Mouse (Mus musculus) hindbrain, embryonic 16.5 days (tissue): Measurements from ENCODE around the gene Slc9a3. TPM values are rescaled to one million over a fixed set of nuclear protein-coding genes. Genes with fewer than 3 reads are reported as not detected.

ENCODE experiments used
- ATAC-seq: fragments of 200-750 bp; cut with Nextera tagmentation; 2 replicates; pipeline ENCODE4 v1.8.0; 2017; ENCODE audit warnings: moderate TSS enrichment, moderate library complexity
- H3K27ac ChIP-seq: fragments of 300-500 bp; sonication (generic); 2 replicates; pipeline ENCODE4 v1.5.1; 2014; ENCODE audit warnings: low read depth, mild to moderate bottlenecking, control low read depth, low read length, moderate library complexity
- H3K27me3 ChIP-seq: fragments of 300-500 bp; sonication (generic); replicated peaks from 2 replicates; pipeline ENCODE4 v1.6.1; 2014; ENCODE audit warnings: low read length; ENCODE audit not compliant: control insufficient read depth, insufficient read depth
- H3K36me3 ChIP-seq: fragments of 300-500 bp; sonication (generic); 2 replicates; pipeline ENCODE4 v1.6.1; 2014; ENCODE audit warnings: mild to moderate bottlenecking, low read length, moderate library complexity, mixed read lengths; ENCODE audit not compliant: control insufficient read depth, insufficient read depth
- H3K4me1 ChIP-seq: fragments of 300-500 bp; sonication (generic); 2 replicates; pipeline ENCODE4 v1.6.1; 2014; ENCODE audit warnings: low read depth, low read length; ENCODE audit not compliant: control insufficient read depth, insufficient read depth
- H3K4me2 ChIP-seq: fragments of 300-500 bp; sonication (generic); 2 replicates; pipeline ENCODE4 v1.6.1; 2014; ENCODE audit warnings: mild to moderate bottlenecking, low read length, control low read depth, moderate library complexity
- H3K4me3 ChIP-seq: fragments of 300-500 bp; sonication (generic); 2 replicates; pipeline ENCODE4 v1.5.1; 2014; ENCODE audit warnings: mild to moderate bottlenecking, low read length, control low read depth, moderate library complexity
- H3K9ac ChIP-seq: fragments of 300-500 bp; sonication (generic); 2 replicates; pipeline ENCODE4 v1.6.1; 2014; ENCODE audit warnings: low read depth, mild to moderate bottlenecking, control low read depth, low read length, moderate library complexity
- H3K9me3 ChIP-seq: fragments of 300-500 bp; sonication (generic); 2 replicates; pipeline ENCODE4 v1.6.1; 2014; ENCODE audit warnings: mild to moderate bottlenecking, low read length, moderate library complexity; ENCODE audit not compliant: control insufficient read depth
- WGBS: fragments of 180-500 bp; shearing (Covaris S2); extraction: QIAGEN DNeasy Blood & Tissue Kit; methylation state at CpG from one replicate; pipeline ENCODE4 v1.1.7; 2014; 5-methylcytosine and 5-hydroxymethylcytosine counted together
- polyA plus RNA-seq: library from polyadenylated mRNA; unstranded; fragments of >200 nt; fragmentation: Nextera tagmentation; extraction: Ambion mirVana; gene quantifications from 2 replicates; pipeline ENCODE4 v1.2.1, GENCODE M21; 2015

The Slc9a3 gene
- polyA plus RNA-seq, 1 experiment from 2014 or later, result 0.64 TPM

DNA sequence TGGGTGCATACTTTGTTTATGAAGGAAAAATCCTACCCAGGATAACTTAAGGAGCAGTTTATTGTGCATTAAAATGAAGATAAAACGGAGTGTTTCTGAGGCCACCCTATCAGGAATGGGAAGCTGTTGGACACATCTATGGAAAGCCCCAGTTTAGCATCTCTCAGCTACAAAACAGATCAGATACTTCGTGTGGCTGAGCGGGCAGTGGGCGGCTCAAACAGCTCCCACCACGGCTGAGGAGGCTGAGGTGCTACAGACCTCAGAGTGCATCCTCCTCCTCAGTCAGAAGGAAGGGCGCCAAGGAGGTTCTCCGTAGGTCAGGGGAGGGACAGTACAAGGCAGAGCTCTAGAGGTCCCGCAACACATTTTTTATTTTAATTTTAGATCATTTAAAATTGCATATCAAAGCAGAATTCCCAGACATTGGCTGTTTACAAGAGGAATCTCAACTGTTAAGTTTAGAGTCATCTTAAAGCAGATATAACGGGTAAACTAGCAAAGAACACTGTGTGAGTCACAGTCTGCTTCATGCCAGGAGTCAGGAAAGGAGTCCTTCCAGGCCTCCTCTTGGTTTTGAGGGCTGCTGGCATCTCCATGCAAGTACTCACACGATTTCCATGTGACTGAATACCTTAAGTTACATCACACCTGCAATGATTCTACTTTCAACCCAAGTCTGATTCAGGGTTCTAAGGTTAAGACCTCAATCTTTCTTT lies 48.3 kb downstream of the Slc9a3 start:
- no peak overlapping the region for H3K4me2 ChIP-seq
- no peak for ATAC-seq
- H3K9me3 ChIP-seq, result no peaks in the 10 kb centered on the region
- 92% methylated on average over 10 of the region's 10 CpGs for WGBS
- H3K36me3 ChIP-seq, result peaks cover 36% of the 10 kb centered on the region
- no peak overlapping the region for H3K9ac ChIP-seq
- no peak overlapping the region for H3K27ac ChIP-seq
- no peaks in the 10 kb centered on the region for H3K27me3 ChIP-seq
- 0 out of 2 replicates have a peak, but pooled peaks cover 3% of the 10 kb centered on the region for H3K4me1 ChIP-seq
- H3K4me3 ChIP-seq, result no peak overlapping the region

DNA sequence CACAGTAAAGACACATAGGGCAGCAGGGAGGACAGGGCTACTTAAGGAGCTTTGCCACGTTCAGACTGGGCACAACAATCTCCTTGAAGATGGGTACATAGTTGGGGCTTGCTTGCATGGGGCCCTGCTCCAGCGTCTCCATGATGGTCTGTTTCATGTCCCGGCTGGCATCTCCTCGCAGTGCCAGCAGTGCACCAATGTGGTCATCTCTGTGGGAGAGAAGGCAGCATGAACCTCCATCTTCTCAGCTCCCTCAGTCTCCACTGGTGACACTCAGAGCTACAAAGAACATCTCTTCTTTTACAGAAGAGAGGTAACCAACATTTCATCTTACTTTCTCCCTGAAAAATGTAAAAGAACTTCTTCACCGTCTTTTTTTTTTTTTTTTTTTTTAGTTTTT lies 50.8 kb downstream of the Slc9a3 start:
- Histone ChIP-seq H3K36me3 (peaks cover 38% of the 10 kb centered on the region), H3K4me3 (no peak overlapping the region), H3K4me1 (no peaks in the 10 kb centered on the region), H3K27ac (no peak overlapping the region), H3K9me3 (no peaks in the 10 kb centered on the region), H3K9ac (no peak overlapping the region), H3K4me2 (no peak overlapping the region), H3K27me3 (no peaks in the 10 kb centered on the region)
- no peak for ATAC-seq
- 96% methylated on average over 5 of the region's 5 CpGs for WGBS

DNA sequence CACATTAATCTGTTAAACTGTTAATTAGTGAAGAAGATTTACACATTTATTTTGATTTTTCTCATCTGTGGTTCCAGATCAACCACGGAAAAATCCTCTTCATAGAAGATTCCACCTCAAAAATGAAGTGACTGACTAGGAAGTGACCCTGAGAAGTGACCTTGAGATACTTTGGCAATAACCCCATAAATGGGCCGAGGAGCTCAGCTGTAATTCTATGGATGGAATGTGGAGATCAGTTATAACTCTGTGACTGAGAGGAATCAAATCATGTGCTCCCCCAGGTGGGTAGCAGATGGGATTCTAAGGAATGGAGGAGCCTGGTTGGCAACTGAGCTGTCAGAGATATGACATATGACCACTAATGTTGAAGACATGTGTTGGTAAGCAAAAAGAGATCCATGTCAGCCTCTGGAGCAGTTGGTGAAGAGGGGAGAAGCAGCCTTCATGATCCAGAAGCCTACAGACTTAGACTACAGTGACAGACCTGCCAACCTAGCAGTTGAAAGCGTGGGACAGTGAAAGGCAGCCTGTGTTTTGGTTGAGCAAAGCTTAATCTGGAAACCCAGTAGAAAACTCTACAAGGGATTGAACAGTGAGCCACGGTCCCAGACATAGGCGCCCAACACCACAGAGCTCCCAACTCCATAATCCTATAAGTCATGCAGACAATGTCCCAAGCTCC lies 61.9 kb downstream of the Slc9a3 start:
- no peaks in the 10 kb centered on the region for H3K27me3 ChIP-seq
- H3K4me2 ChIP-seq, result no peak overlapping the region
- no peaks in the 10 kb centered on the region for H3K4me1 ChIP-seq
- peaks cover 23% of the 10 kb centered on the region for H3K36me3 ChIP-seq
- H3K4me3 ChIP-seq, result no peak overlapping the region
- no peaks in the 10 kb centered on the region for H3K9me3 ChIP-seq
- no peak overlapping the region for H3K27ac ChIP-seq
- no peak for ATAC-seq
- H3K9ac ChIP-seq, result no peak overlapping the region
- WGBS, result 92% methylated on average over 5 of the region's 5 CpGs

DNA sequence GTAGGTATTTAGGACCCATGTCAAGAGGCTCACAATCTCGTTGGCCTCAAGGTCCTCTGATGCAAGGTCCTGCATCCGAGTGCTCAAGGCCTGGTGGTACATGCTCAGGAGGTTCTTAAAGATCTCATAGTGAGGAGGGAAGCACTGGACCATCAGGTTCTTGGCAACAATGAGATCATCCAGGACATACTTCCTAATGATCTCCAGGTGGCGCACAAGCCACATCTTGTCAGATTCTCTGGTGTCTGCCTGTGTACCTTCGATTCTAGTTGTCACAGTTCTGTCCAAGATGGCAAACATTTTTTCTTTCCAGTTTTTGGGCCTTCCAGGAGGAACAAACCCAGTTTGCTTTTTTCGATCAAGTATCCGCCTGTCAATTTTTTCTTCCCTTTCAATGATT lies 71.4 kb downstream of the Slc9a3 start:
- Histone ChIP-seq H3K4me1 (no peaks in the 10 kb centered on the region), H3K9me3 (no peaks in the 10 kb centered on the region), H3K9ac (no peak overlapping the region), H3K36me3 (peaks cover 23% of the 10 kb centered on the region), H3K27me3 (no peaks in the 10 kb centered on the region), H3K4me3 (no peak overlapping the region), H3K27ac (no peak overlapping the region), H3K4me2 (no peak overlapping the region)
- 90% methylated on average over 6 of the region's 6 CpGs for WGBS
- 0 out of 2 replicates have a peak, but pooled peaks have one; percentile 54 for ATAC-seq

DNA sequence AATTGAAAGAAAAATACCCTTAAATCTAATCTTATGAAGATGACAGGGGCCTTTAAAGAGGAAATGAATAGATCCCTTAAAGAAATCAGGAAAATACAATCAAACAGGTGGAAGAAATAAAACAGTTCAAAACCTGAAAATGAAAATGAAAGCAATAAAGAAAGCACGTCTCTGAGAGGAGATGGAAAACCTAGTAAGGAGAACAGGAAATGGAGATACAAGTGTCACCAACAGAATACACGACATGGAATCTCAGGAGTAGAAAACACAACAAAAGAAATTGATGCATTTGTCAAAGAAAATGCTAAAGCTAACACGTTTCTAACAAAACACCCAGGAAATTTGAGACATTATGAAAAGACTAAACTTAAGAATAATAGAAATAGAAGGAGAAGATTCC lies 75.2 kb downstream of the Slc9a3 start:
- Histone ChIP-seq H3K36me3 (peaks cover 27% of the 10 kb centered on the region), H3K27me3 (no peaks in the 10 kb centered on the region), H3K4me2 (no peak overlapping the region), H3K9me3 (no peaks in the 10 kb centered on the region), H3K4me3 (no peak overlapping the region), H3K9ac (no peak overlapping the region), H3K4me1 (no peaks in the 10 kb centered on the region), H3K27ac (no peak overlapping the region)
- ATAC-seq, result no peak
- WGBS, result 89% methylated on average over 3 of the region's 3 CpGs

DNA sequence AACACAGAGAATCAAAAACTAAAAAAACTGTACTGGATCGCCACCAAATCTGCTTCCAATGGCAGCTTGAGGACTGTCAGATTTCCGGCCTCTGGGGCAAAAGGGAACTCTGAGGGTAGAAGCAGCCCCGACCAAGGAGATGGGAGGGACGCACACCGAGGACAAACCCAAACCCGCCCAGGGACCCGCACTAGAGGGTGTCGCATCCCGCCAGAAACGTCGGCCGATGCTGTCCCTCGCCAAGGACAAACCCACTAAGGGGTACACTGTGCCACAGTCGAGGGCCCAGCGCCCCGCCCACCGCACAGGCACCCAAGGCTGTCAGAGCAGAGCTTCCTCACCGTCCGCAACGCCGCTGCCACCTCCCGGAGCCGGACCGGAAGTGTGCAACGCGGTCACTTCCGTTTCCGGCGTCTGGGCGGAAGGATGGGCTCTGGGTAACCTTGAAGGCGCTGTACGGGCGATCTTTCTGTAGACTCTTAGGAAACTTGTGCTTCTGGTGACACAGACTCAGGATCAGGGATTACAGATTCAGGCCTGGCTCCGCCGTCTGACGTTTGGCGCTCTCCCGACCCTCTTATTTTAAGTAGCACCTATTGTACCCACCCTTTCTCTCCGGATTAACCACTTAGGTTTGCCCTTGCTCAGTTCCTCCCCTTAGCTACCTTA lies 87.2 kb downstream of the Slc9a3 start, which contains the start of gene Exoc3:
Exoc3 (minus strand) TSS at position 416 of the 669 bp plus-strand sequence.
- Histone ChIP-seq H3K4me1 (peaks cover 19% of the 10 kb centered on the region), H3K9me3 (no peaks in the 10 kb centered on the region), H3K4me3 (peak within 1 kb of the TSS; percentile 90), H3K36me3 (0 out of 2 replicates have a peak, but pooled peaks cover 5% of the 10 kb centered on the region), H3K9ac (peak within 1 kb of the TSS; percentile 93), H3K4me2 (peak within 1 kb of the TSS; percentile 75), H3K27me3 (no peaks in the 10 kb centered on the region), H3K27ac (peak within 1 kb of the TSS; percentile 96)
- ATAC-seq, result peak; percentile 99
- under 1% methylated on average over 39 of the region's 39 CpGs for WGBS

DNA sequence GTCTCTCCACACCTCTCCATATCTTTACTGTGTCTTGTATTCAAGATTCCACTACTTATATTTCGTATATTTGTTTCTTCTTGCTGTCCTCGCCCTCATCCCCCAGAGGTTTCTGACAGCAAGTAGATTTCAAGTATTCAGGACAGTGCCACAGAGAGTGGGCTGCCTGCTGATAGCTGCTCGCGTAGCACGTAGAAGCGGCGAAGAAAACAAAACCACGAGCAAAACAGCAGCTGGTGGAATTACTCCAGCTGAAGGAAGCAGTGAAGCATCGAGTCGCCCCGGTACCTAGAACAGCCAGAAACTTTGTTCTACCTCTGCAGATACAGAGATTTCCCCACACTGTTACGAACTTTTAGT lies 87.7 kb downstream of the Slc9a3 start:
- Histone ChIP-seq H3K27me3 (no peaks in the 10 kb centered on the region), H3K4me3 (peak overlapping the region; percentile 90), H3K36me3 (0 out of 2 replicates have a peak, but pooled peaks cover 2% of the 10 kb centered on the region), H3K27ac (peak overlapping the region; percentile 96), H3K4me1 (peaks cover 19% of the 10 kb centered on the region), H3K9ac (peak overlapping the region; percentile 93), H3K4me2 (peak overlapping the region; percentile 75), H3K9me3 (no peaks in the 10 kb centered on the region)
- peak; percentile 61; the same call in 1 of the 2 replicates for ATAC-seq
- WGBS, result 15% methylated on average over 12 of the region's 12 CpGs

DNA sequence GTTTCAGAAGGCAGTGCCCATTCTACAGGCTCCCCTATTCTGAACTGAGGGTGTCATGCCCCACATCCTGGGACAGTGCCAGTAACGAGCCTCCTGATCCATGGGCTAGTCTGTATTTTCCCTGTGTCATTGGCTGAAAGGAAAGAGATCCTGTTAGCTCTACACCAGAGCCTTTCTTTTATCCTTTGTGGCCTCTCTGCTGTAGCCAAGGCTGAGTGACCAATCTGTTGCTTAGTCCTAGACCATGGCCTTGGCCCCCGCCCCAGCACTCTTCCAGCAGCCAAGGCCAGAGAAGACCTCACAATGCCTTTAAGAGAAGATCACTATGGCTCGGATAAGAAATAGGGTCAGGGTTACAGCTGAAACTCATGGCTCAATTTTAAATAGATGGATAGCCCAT lies 97.2 kb downstream of the Slc9a3 start:
- H3K4me1 ChIP-seq, result no peaks in the 10 kb centered on the region
- no peak overlapping the region for H3K4me2 ChIP-seq
- no peaks in the 10 kb centered on the region for H3K27me3 ChIP-seq
- no peak overlapping the region for H3K4me3 ChIP-seq
- no peak overlapping the region for H3K27ac ChIP-seq
- no peak overlapping the region for H3K9ac ChIP-seq
- 84% methylated on average over 3 of the region's 3 CpGs for WGBS
- no peaks in the 10 kb centered on the region for H3K9me3 ChIP-seq
- no peak for ATAC-seq
- no peaks in the 10 kb centered on the region for H3K36me3 ChIP-seq
